Mouse (Mus musculus) lung, adult 2 months (tissue): ENCODE results near the gene Plppr5. TPM values are rescaled to one million over a fixed set of nuclear protein-coding genes. Genes with fewer than 3 reads are reported as not detected.

Source experiments
- DNase-seq: peaks from one replicate; pipeline ENCODE4 v3.0.0; 2022
- H3K4me1 ChIP-seq: fragments of 200-500 bp; 2 replicates; pipeline ENCODE4 v1.6.1; 2011; ENCODE audit warnings: low read length; ENCODE audit not compliant: control insufficient read depth, insufficient read depth
- H3K4me3 ChIP-seq: fragments of 200-500 bp; replicated peaks from 2 replicates; pipeline ENCODE3; 2011; ENCODE audit warnings: low read depth, mild to moderate bottlenecking, control low read depth, low read length; ENCODE audit errors: extremely low read depth
- CTCF ChIP-seq: fragments of 200-500 bp; IDR thresholded peaks from 2 replicates; pipeline ENCODE4 v1.5.1; 2011; ENCODE audit warnings: mild to moderate bottlenecking, low read length, control low read depth; ENCODE audit not compliant: insufficient read depth
- POLR2A ChIP-seq: fragments of 200-500 bp; IDR thresholded peaks from 2 replicates; pipeline ENCODE4 v1.6.1; 2011; ENCODE audit warnings: low read depth, mild to moderate bottlenecking, control low read depth, low read length, borderline replicate concordance; ENCODE audit errors: extremely low read depth
- WGBS: fragments of 180-500 bp; shearing (Covaris S2); methylation state at CpG from one replicate; pipeline ENCODE4 v1.1.7; 2018; 5-methylcytosine and 5-hydroxymethylcytosine counted together
- polyA plus RNA-seq: library from polyadenylated mRNA; depleted of rRNA; stranded (reverse); fragments of >200 nt; gene quantifications from 2 replicates; pipeline ENCODE4 v1.2.3, GENCODE M21; 2012

The Plppr5 gene
- polyA plus RNA-seq, 1 experiment = 0.04 TPM

DNA sequence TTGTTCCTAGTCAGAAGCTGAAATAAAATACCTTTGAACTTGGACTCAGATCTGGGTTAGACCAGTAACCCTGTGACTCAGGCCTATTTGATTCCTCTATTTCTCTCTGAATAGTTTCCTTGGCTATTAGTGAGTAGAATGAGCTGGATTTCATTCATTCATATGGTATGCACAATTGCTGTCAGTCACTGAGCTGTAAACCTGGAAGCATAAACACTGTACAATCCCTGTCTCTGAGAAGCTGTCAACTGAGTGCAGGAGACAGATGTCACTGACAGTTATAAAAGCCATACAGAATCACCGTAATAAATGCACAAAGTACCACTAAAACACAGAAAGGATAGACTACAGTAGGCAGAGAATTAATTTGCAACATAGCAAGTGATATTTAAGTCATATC is 40.2 kb downstream of the Plppr5 start:
- DNase-seq = no peak
- TF ChIP-seq CTCF (no peak), POLR2A (no peak)
- 55% methylated on average over 1 of the region's 1 CpGs for WGBS
- Histone ChIP-seq H3K4me1 (no peaks in the 10 kb centered on the region), H3K4me3 (no peak overlapping the region)

GRCm38 (mm10) chr3:117625257-117626001 is 50.8 kb downstream of the Plppr5 start:
- TF ChIP-seq POLR2A = no peak
- no peak for TF ChIP-seq CTCF
- 89% methylated on average over 13 of the region's 13 CpGs for WGBS
- Histone ChIP-seq H3K4me3 (no peak overlapping the region), H3K4me1 (no peaks in the 10 kb centered on the region)
- no peak for DNase-seq

DNA sequence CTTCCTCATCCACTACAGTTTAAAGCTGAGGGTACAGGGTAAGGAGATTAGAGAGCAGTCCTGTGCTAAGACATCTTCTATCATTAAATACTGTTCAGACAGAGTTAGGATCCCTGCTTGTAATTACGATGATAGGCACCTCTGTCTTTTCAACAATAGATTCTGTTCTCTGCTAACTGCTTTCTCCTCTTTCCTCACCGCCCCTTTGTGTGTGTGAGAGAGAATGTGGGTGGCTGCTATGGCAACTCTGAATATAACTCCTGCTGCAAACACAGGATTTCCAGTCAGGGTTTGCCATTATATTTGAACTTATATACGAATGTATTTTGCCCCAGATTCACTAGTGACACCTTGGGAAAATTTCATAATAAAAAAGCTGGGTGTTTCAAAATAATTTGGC is 54.2 kb downstream of the Plppr5 start:
- Histone ChIP-seq H3K4me1 (no peaks in the 10 kb centered on the region), H3K4me3 (no peak overlapping the region)
- no peak for TF ChIP-seq POLR2A
- TF ChIP-seq CTCF = no peak
- whole genome bisulfite sequencing = 70% methylated on average over 3 of the region's 3 CpGs
- no peak for DNase-seq

- H3K4me3 ChIP-seq = no peak overlapping the region
- H3K4me1 ChIP-seq = no peaks in the 10 kb centered on the region
- no peak for DNase-seq
- no peak for TF ChIP-seq CTCF
- TF ChIP-seq POLR2A = no peak
- 37% methylated on average over 2 of the region's 2 CpGs for WGBS
Measured at GRCm38 (mm10) chr3:117630332-117630731, 55.7 kb downstream of the Plppr5 start.

- WGBS = 61% methylated on average over 8 of the region's 8 CpGs
- Histone ChIP-seq H3K4me1 (no peaks in the 10 kb centered on the region), H3K4me3 (no peak overlapping the region)
- DNase-seq = no peak
- TF ChIP-seq CTCF = no peak
- TF ChIP-seq POLR2A = no peak
Measured at GRCm38 (mm10) chr3:117648612-117649011, 74.0 kb downstream of the Plppr5 start.

GRCm38 (mm10) chr3:117664316-117664715 is 89.7 kb downstream of the Plppr5 start:
- Histone ChIP-seq H3K4me3 (no peak overlapping the region), H3K4me1 (no peaks in the 10 kb centered on the region)
- WGBS = 64% methylated on average over 1 of the region's 1 CpGs
- no peak for DNase-seq
- TF ChIP-seq CTCF = no peak
- TF ChIP-seq POLR2A = no peak

GRCm38 (mm10) chr3:117679189-117679588 is 104.6 kb downstream of the Plppr5 start:
- no peaks in the 10 kb centered on the region for H3K4me1 ChIP-seq
- DNase-seq = no peak
- 86% methylated on average over 6 of the region's 6 CpGs for WGBS
- no peak overlapping the region for H3K4me3 ChIP-seq
- no peak for TF ChIP-seq CTCF
- TF ChIP-seq POLR2A = no peak

DNA sequence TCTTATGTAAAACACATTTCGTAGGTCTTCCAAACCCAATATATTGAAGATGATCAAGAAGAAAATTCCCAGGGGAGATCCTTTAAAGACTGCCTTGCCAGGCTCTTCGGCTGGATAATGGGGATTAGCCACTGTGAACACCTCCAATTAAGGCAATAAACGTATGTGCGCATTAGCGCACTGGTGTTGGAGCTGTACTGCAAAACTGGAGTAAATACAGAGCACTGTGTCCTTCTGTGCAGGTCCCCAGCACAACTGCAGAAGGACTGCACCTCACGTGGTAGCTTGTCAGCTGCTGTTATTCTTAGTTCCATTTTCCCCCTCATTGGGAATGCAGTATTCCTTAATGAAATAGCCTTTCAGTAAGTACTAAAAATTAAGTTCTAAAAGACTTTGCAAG is 110.0 kb downstream of the Plppr5 start:
- Histone ChIP-seq H3K4me1 (no peaks in the 10 kb centered on the region), H3K4me3 (no peak overlapping the region)
- no peak for TF ChIP-seq CTCF
- no peak for TF ChIP-seq POLR2A
- no peak for DNase-seq
- WGBS = 84% methylated on average over 6 of the region's 6 CpGs

DNA sequence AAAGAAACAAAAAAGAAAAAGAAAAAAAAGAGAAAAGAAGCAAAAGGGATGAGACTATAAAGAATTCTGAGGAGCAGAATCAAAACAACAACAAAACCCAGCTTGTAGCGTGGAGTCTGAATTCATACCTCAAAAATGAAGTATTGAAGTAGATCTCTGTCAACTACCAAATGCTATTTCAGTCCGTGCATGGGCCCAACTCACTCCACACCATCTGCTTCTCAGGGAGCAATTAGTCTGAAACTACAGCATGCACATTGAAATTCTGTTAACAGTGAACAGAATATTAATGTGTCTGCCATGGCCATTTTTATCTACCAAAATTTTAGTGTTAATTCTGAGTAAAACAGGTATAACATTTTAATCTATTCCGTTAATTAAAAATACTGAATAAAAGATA is 111.4 kb downstream of the Plppr5 start:
- no peak for DNase-seq
- Histone ChIP-seq H3K4me3 (no peak overlapping the region), H3K4me1 (no peaks in the 10 kb centered on the region)
- 84% methylated on average over 3 of the region's 3 CpGs for WGBS
- TF ChIP-seq POLR2A = no peak
- TF ChIP-seq CTCF = no peak

DNA sequence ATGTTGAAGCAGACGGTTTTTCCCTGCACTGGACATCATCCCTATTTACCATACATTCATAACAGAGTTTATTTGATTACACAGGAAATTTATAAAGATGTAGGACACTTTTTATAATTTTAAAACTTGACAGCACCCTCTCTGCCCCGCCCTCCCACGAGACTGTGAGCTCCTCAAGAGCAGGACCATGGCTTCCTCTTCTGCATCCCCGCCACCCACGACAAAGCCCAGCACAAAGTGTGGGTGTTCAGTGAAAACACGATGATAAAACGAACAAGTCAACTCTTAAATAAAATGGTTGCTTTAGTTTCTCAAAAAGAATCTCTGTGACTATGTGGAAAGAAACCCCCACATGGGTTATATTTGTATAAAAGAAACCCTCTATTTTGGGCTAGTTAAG is 112.0 kb downstream of the Plppr5 start:
- H3K4me3 ChIP-seq = no peak overlapping the region
- TF ChIP-seq POLR2A (no peak), CTCF (no peak)
- WGBS = 79% methylated on average over 7 of the region's 7 CpGs
- H3K4me1 ChIP-seq = no peaks in the 10 kb centered on the region
- DNase-seq = no peak

DNA sequence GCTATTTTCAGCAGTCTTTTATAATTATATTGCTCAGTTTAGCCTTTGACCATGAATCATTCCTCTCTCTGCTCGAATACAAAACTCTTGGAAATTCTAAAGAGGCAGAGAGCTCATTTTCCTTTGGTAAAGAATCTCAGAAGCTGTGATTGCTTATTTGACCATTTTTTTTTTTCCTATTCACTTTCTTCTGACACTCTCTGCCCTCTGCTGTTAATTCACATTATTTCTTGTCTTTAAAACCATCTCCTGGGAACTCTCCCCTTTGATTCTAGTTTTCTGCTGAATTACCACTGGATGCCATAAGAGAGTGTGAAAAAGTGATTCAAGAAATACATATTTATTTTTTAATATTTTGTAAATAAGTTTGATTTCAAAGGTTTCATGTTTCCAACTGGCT is 120.1 kb downstream of the Plppr5 start:
- no peak for DNase-seq
- H3K4me3 ChIP-seq = no peak overlapping the region
- TF ChIP-seq POLR2A (no peak), CTCF (no peak)
- WGBS = 23% methylated on average over 1 of the region's 1 CpGs
- H3K4me1 ChIP-seq = no peaks in the 10 kb centered on the region
